Mouse (Mus musculus): ENCODE results near the gene Me1.

Gene Me1

DNA sequence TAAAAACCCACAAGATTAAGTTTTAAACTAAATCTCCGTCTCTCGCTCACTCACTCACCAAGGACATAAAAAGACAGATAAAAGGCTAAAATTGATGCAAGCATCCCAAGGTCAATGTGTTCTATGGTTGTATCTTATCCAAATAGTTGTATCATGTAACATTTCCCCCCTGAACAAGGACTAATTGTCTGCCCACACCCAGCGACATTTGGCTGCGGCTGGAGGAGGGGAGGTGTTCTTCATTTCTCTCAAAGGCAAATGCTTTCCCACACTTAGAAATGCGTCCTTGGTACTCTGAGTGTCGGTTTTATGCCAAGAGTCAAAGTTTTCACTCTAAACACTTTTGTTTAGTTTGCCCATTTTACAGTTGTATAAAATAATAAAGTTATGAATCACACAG is 13.2 kb upstream of the Me1 start:
- no peak for DNase-seq (ENCODE audit: low read depth, low spot score)

DNA sequence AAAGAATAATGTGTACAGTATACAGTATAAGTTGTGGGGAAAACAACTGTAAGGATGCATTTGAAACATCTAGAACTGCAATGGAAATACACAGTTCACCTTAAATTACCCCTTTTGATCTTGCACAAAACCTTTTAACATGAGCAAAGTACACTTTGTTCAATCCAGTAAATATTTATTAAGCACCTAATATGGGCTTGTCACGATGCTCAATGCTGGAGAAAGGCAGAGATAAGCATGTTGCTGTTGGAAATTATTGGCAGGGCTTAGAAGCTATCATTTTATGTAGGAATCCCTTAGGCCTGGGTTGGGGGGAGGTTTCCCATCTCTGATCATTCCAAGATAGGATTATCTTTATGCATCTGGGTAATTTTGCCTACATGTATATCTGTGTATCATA is 11.7 kb upstream of the Me1 start:
- no peak for DNase-seq (ENCODE audit: low read depth, low spot score)

- DNase-seq (ENCODE audit: low read depth, low spot score): no peak
Observed at GRCm38 (mm10) chr9:86701844-86702243, 6.1 kb upstream of the Me1 start.

- DNase-seq (ENCODE audit: low read depth, low spot score): no peak
Observed at GRCm38 (mm10) chr9:86701264-86701663, 5.5 kb upstream of the Me1 start.

DNA sequence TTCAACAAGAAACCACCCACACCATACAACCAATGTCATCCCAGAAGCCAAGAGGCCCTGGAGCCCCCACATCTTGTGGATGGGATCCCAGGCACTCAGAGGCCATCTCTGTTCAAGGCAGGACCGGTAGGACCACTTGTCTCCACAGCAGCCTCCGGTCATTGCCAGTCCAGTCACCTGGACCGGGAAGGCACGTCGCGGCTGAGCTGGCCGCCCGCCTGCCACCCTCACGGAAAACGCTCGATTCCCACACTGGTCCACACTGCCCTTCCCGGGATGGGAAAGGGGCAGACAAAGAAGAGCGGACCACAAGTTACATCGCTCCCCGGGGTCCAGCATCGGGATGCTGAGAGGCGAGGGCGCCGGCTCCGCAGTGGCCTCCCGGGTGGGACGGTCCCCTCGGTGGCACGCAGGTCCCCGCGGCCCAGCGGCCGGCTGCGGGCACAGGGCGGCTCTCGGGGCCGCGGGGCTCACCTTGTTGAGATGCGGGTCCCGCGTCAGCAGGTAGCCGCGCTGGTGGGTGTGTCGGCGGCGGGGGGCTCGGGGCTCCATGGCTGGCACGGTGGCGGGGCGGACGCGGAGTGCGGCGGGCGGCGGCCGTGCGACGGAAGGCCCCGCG is 445 bp downstream of the Me1 start:
- no peak for DNase-seq (ENCODE audit: low read depth, low spot score)

- no peak for DNase-seq (ENCODE audit: low read depth, low spot score)
Observed at GRCm38 (mm10) chr9:86694644-86695043, 1.1 kb downstream of the Me1 start.

GRCm38 (mm10) chr9:86693935-86694334 is 1.8 kb downstream of the Me1 start:
- no peak for DNase-seq (ENCODE audit: low read depth, low spot score)

DNA sequence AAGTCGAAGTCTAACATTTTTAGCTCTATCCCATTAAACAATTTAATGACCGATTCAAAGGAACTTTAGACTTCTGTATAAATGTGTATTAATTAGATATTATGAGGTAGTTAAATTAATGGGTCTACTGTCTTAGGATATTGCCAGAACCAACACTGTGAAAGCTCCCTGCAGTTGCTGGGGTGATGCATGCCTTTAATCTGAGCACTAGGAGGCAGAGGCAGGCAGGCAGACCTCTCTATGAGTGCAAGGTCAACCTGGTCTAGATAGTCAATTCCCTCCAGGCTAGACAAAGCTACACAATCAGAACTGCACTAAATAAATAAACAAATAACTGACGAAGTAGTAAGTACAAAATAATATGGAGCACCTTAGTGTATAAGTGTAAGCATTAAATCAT is 3.1 kb downstream of the Me1 start:
- no peak for DNase-seq (ENCODE audit: low read depth, low spot score)

DNA sequence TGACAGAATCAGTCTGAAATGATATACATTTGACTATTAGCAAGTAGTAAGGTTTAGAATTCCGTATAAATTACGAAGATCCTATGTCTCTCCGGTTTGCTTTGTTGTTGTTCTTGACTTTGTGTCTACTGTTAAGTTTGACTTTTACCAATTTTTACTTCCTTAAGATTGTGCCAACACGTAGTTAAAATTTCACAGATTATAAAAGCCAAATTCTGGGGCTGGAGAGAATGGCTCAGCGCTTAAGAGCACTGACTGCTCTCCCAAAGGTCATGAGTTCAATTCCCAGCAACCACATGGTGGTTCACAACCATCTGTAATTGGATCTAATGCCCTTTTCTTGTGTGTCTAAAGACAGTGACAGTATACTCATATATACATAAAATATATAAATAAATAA is 3.5 kb downstream of the Me1 start:
- no peak for DNase-seq (ENCODE audit: low read depth, low spot score)

GRCm38 (mm10) chr9:86691101-86691500 is 4.7 kb downstream of the Me1 start:
- no peak for DNase-seq (ENCODE audit: low read depth, low spot score)

DNA sequence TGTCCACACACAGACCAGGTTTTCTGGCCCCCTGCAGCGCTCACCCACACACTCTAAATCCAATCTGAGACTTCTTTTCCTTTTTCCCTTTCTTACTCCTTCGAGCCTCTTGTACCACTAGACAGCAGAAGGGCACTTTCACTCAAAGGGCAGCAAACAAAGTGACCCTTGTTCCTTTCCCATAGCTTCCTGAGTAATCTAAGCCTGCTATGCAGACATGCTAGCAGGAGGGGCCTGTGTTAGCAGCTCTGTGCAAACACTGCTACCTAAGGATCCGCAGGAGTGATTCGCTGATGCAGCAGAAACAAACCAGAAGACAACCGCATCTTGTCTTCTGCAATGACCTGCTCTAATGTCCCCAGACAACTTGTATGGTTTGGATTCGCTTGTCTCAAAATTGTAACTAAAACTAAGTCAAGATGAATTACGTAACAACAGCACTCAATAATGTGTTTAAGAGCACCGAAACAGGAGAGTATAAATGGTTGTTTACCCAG is 12.0 kb downstream of the Me1 start:
- DNase-seq (ENCODE audit: low read depth, low spot score): no peak

DNA sequence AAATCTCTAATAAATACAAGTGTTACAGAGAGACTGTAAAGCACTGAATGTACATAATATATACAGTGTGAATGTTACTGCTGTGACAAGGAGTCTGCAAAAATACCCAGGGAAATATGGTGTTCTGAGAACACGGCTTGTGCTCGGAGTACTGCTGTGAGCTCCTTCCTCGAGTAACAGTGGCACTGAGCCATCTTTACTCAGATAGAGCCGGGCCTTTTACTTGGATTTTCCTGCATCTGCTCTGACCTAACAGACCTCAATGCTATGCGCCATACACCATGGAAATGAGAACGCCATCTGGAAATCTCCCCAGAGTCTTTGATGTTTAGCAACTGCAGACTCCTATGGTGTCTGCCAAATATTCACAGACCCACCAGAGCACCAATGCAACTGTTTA is 12.9 kb downstream of the Me1 start:
- DNase-seq (ENCODE audit: low read depth, low spot score): peak; percentile 39

DNA sequence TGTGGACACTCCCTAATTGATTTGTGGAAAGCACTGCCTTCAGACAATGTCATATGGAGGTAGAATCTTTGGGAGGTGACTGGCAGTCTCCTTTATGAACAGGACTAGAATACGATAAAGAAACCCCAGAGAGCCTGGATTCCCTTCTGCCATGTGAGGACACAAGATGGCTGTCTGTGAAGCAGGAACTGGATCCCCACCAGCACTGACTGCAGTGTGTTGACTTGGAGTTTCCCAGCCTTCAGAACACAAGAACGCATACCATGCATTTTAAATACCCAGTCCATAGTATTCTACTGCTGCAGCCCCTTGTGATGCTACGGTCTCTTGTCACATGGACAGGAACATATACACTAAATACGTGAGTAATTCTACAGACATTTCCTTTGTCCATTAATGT is 13.5 kb downstream of the Me1 start:
- DNase-seq (ENCODE audit: low read depth, low spot score): no peak

GRCm38 (mm10) chr9:86680431-86680830 is 15.3 kb downstream of the Me1 start:
- no peak for DNase-seq (ENCODE audit: low read depth, low spot score)

DNA sequence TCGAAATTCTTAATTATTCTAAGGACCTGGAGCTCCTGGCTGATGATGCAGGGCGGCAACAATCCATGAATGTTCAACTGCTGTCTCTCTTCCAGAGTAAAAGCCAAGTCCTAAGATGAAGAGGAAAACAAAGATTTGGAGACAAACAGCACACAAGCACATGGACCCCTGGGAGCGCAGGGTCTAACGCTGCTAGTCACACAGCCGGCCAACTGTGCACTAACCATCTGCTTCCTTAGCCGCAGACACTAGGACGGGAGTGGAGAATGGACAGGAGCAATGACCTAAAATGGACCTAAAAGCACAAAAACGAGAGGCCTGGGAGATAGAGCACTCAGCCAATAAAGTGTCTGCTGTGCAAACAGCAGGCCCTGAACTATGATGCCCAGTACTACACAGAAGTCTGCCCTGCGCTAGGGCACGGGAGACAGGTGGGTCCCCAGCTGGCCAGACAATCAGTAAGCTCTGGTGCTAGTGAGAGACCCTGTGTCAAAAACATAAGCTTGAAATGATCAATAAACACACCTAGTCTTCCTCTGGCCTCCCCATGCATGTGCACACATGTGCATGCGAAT is 15.8 kb downstream of the Me1 start:
- DNase-seq (ENCODE audit: low read depth, low spot score): no peak

DNA sequence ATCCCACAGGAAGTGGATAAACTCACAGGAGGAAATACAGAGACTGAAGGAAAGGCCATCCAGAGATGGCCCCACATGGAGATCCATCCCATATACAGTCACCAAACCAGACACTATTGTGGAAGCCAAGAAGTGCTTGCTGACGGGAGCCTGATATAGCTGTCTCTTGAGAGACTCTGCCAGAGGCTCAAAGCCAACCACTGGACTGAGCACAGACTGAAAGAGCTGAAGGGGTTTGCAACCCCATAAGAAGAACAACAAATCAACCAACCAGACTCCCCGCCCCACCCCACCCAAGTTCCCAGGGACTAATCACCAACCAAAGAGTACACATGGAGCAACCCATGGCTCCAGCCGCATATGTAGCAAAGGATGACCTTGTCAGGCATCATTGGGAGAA is 19.5 kb downstream of the Me1 start:
- no peak for DNase-seq (ENCODE audit: low read depth, low spot score)

DNA sequence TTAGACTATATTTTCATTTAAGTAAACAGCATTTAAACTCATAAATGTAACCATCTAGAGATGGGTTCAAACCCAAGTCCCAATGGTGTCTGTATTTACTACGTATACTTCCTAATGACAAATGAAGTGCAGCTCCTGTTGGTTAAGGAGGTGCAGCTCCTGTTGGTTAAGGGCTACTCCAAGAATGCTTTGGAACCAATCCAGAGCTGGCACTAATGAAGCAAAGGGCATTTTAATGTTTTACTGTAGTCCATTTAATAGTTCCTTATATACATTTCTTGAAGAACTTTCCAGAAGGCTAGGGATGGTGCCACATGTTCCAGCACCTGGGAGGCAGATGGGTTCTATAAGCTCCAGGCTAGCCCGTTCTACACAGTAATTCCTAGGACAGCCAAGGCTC is 20.3 kb downstream of the Me1 start:
- DNase-seq (ENCODE audit: low read depth, low spot score): no peak

DNA sequence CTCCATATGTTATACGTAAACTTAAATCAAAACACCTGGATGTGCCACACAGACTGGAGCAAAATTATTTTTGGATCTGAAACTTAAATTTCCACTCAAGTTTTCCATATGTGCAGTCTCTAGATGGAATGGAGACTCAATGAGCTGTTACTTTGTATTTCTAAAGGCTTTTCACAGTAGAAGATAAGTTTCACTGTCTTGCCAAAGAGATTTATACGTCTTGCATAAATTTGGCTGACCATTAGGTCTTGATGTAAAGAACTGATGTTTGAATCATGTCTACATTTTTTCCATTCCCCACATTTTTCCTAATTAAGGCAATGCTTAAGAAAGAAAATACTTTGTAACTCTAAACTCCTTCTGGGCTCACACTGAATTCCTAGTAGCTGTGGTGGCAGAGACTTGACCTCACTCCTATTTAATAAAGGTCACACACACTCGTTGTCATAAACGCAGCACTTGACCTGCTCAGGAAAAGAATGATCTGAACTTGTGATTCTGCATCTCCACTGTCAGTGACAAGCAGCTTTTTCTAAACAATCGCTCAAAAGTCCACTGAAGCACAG is 22.8 kb downstream of the Me1 start:
- no peak for DNase-seq (ENCODE audit: low read depth, low spot score)

- no peak for DNase-seq (ENCODE audit: low read depth, low spot score)
Observed at GRCm38 (mm10) chr9:86668590-86669252, 27.0 kb downstream of the Me1 start.

GRCm38 (mm10) chr9:86667138-86667750 is 28.5 kb downstream of the Me1 start:
- no peak for DNase-seq (ENCODE audit: low read depth, low spot score)

GRCm38 (mm10) chr9:86661679-86662078 is 34.1 kb downstream of the Me1 start:
- DNase-seq (ENCODE audit: low read depth, low spot score): no peak

GRCm38 (mm10) chr9:86661266-86661665 is 34.5 kb downstream of the Me1 start:
- no peak for DNase-seq (ENCODE audit: low read depth, low spot score)
